Mouse (Mus musculus): ENCODE measurements at regions not wholly inside any gene's neighbourhood (a gene's known extent, or its start where the extent isn't known, plus 50 kb on each side); places are given as distances from the start of the nearest gene placed in this dataset.
"Not testable (repeated sequence)": the region's sequence is repeated elsewhere in the genome, so short reads cannot be mapped to it uniquely, and the experiment has no call there.

GRCm38 (mm10) chr5:28756171-28756948 is 289.3 kb upstream of the Shh start:
- H3K27ac ChIP-seq (ENCODE audit: control insufficient read depth, low read depth, low read length), result no peak overlapping the region
- no peaks in the 10 kb centered on the region for H3K27me3 ChIP-seq (ENCODE audit: control insufficient read depth in 1 of 2, insufficient read depth in 2 of 2, low read length in 2 of 2)
- no peak overlapping the region for H3K4me3 ChIP-seq (ENCODE audit: control insufficient read depth in 1 of 2, insufficient read depth in 1 of 2, low read depth in 2 of 2, low read length in 2 of 2)
- H3K9me3 ChIP-seq (replicated peaks; ENCODE audit: insufficient read depth, low read length), result no peaks in the 10 kb centered on the region
- H3K4me1 ChIP-seq (ENCODE audit: control insufficient read depth in 1 of 2, insufficient read depth in 2 of 2, low read length in 2 of 2), result no peaks in the 10 kb centered on the region
- DNase-seq (ENCODE audit: low read depth, low spot score), result no peak
- no peak overlapping the region for H3K9ac ChIP-seq (ENCODE audit: control insufficient read depth, low read depth, low read length, poor library complexity, severe bottlenecking)
- no peaks in the 10 kb centered on the region for H3K36me3 ChIP-seq (ENCODE audit: control insufficient read depth in 1 of 2, insufficient read depth in 2 of 2, low read length in 2 of 2)
- TF ChIP-seq ZMIZ1 (IDR thresholded peaks at IDR 0.05; ENCODE audit: low read depth, low read length) (no peak), MXI1 (IDR thresholded peaks at IDR 0.05; ENCODE audit: low read depth, low read length) (no peak), MYC (IDR thresholded peaks at IDR 0.05; ENCODE audit: low read depth, low read length) (no peak), GABPA (IDR thresholded peaks at IDR 0.05; ENCODE audit: low read depth, low read length) (no peak), E2F4 (IDR thresholded peaks at IDR 0.05; ENCODE audit: borderline replicate concordance, low read depth, low read length) (no peak), POLR2AphosphoS2 (IDR thresholded peaks at IDR 0.05; ENCODE audit: low read length) (no peak), POLR2A (IDR thresholded peaks at IDR 0.05; ENCODE audit: control insufficient read depth in 1 of 2, insufficient read depth in 1 of 2, low read depth in 1 of 2, low read length in 2 of 2, poor library complexity in 1 of 2) (no peak), CHD2 (IDR thresholded peaks at IDR 0.05; ENCODE audit: low read length) (no peak)
- no peaks in the 10 kb centered on the region for H3K79me2 ChIP-seq (ENCODE audit: control insufficient read depth, insufficient read depth, low read length, poor library complexity)

GRCm38 (mm10) chr5:28751821-28752220 is 284.8 kb upstream of the Shh start:
- not testable (repeated sequence) for H3K27ac ChIP-seq (ENCODE audit: control insufficient read depth, low read depth, low read length); DNase-seq (ENCODE audit: low read depth, low spot score); H3K79me2 ChIP-seq (ENCODE audit: control insufficient read depth, insufficient read depth, low read length, poor library complexity); H3K9me3 ChIP-seq (replicated peaks; ENCODE audit: insufficient read depth, low read length); H3K9ac ChIP-seq (ENCODE audit: control insufficient read depth, low read depth, low read length, poor library complexity, severe bottlenecking); H3K27me3 ChIP-seq (ENCODE audit: control insufficient read depth in 1 of 2, insufficient read depth in 2 of 2, low read length in 2 of 2); H3K36me3 ChIP-seq (ENCODE audit: control insufficient read depth in 1 of 2, insufficient read depth in 2 of 2, low read length in 2 of 2); H3K4me1 ChIP-seq (ENCODE audit: control insufficient read depth in 1 of 2, insufficient read depth in 2 of 2, low read length in 2 of 2); H3K4me3 ChIP-seq (ENCODE audit: control insufficient read depth in 1 of 2, insufficient read depth in 1 of 2, low read depth in 2 of 2, low read length in 2 of 2)

GRCm38 (mm10) chr5:28734768-28735167 is 267.7 kb upstream of the Shh start:
- Histone ChIP-seq H3K36me3 (ENCODE audit: control insufficient read depth in 1 of 2, insufficient read depth in 2 of 2, low read length in 2 of 2) (no peaks in the 10 kb centered on the region), H3K9ac (ENCODE audit: control insufficient read depth, low read depth, low read length, poor library complexity, severe bottlenecking) (no peak overlapping the region), H3K27me3 (ENCODE audit: control insufficient read depth in 1 of 2, insufficient read depth in 2 of 2, low read length in 2 of 2) (no peaks in the 10 kb centered on the region), H3K4me3 (ENCODE audit: control insufficient read depth in 1 of 2, insufficient read depth in 1 of 2, low read depth in 2 of 2, low read length in 2 of 2) (no peak overlapping the region), H3K9me3 (replicated peaks; ENCODE audit: insufficient read depth, low read length) (no peaks in the 10 kb centered on the region), H3K79me2 (ENCODE audit: control insufficient read depth, insufficient read depth, low read length, poor library complexity) (no peaks in the 10 kb centered on the region), H3K4me1 (ENCODE audit: control insufficient read depth in 1 of 2, insufficient read depth in 2 of 2, low read length in 2 of 2) (no peaks in the 10 kb centered on the region), H3K27ac (ENCODE audit: control insufficient read depth, low read depth, low read length) (no peak overlapping the region)
- DNase-seq (ENCODE audit: low read depth, low spot score), result no peak
- TF ChIP-seq MAZ (IDR thresholded peaks at IDR 0.05; ENCODE audit: low read depth, low read length), result no peak
- no peak for TF ChIP-seq TAL1 (IDR thresholded peaks at IDR 0.05; ENCODE audit: low read length)
- no peak for TF ChIP-seq EP300 (IDR thresholded peaks at IDR 0.05; ENCODE audit: low read depth in 1 of 2, low read length in 2 of 2)
- TF ChIP-seq CTCF (IDR thresholded peaks at IDR 0.05 in 2 of 3, conservative IDR thresholded peaks at IDR 0.05 in 1 of 3; ENCODE audit: control insufficient read depth in 1 of 3, insufficient read depth in 1 of 3, low read depth in 2 of 3, low read length in 3 of 3, poor library complexity in 1 of 3, severe bottlenecking in 1 of 3), result no peak
- no peak for TF ChIP-seq BHLHE40 (IDR thresholded peaks at IDR 0.05; ENCODE audit: borderline replicate concordance, low read depth, low read length)
- TF ChIP-seq RCOR1 (IDR thresholded peaks at IDR 0.05; ENCODE audit: low read depth, low read length), result no peak
- no peak for TF ChIP-seq USF1 (IDR thresholded peaks at IDR 0.05; ENCODE audit: low read depth, low read length)
- TF ChIP-seq SIN3A (IDR thresholded peaks at IDR 0.05; ENCODE audit: low read length), result no peak
- no peak for TF ChIP-seq KAT2A (conservative IDR thresholded peaks at IDR 0.05; ENCODE audit: low read depth, low read length)
- no peak for TF ChIP-seq ZNF384 (IDR thresholded peaks at IDR 0.05; ENCODE audit: low read depth, low read length)

All from MEL (cell line).